Mouse (Mus musculus) intestine, embryonic 15.5 days (tissue): ENCODE results near the gene Wbp1l. TPM values are rescaled to one million over a fixed set of nuclear protein-coding genes. Genes with fewer than 3 reads are reported as not detected.

ENCODE experiments used
- ATAC-seq: fragments of 200-750 bp; cut with Nextera tagmentation; 2 replicates; pipeline ENCODE4 v1.8.0; 2017; ENCODE audit warnings: moderate TSS enrichment, moderate library complexity
- H3K27ac ChIP-seq: fragments of 300-500 bp; sonication (generic); 2 replicates; pipeline ENCODE4 v1.5.1; 2015; ENCODE audit warnings: mild to moderate bottlenecking, inconsistent platforms
- H3K27me3 ChIP-seq: fragments of 300-500 bp; sonication (generic); replicated peaks from 2 replicates; pipeline ENCODE4 v1.6.1; 2015; ENCODE audit warnings: inconsistent platforms
- H3K36me3 ChIP-seq: fragments of 300-500 bp; sonication (generic); 2 replicates; pipeline ENCODE4 v1.6.1; 2015; ENCODE audit warnings: inconsistent platforms
- H3K4me1 ChIP-seq: fragments of 300-500 bp; sonication (generic); replicated peaks from 2 replicates; pipeline ENCODE4 v1.6.1; 2015; ENCODE audit warnings: inconsistent platforms
- H3K4me2 ChIP-seq: fragments of 300-500 bp; sonication (generic); replicated peaks from 2 replicates; pipeline ENCODE4 v1.6.1; 2015; ENCODE audit warnings: mild to moderate bottlenecking, inconsistent platforms
- H3K4me3 ChIP-seq: fragments of 300-500 bp; sonication (generic); replicated peaks from 2 replicates; pipeline ENCODE4 v1.5.1; 2015; ENCODE audit warnings: inconsistent platforms
- H3K9ac ChIP-seq: fragments of 300-500 bp; sonication (generic); 2 replicates; pipeline ENCODE4 v1.6.1; 2015; ENCODE audit warnings: inconsistent platforms
- H3K9me3 ChIP-seq: fragments of 300-500 bp; sonication (generic); 2 replicates; pipeline ENCODE4 v1.6.1; 2016; ENCODE audit warnings: inconsistent platforms
- WGBS: fragments of 180-500 bp; shearing (Covaris S2); methylation state at CpG from one replicate; pipeline ENCODE4 v1.1.7; 2015; 5-methylcytosine and 5-hydroxymethylcytosine counted together
- polyA plus RNA-seq: library from polyadenylated mRNA; unstranded; fragments of >200 nt; fragmentation: Nextera tagmentation; extraction: Ambion mirVana; gene quantifications from 2 replicates; pipeline ENCODE4 v1.2.1, GENCODE M21; 2015

Wbp1l gene
- polyA plus RNA-seq, 1 experiment from 2014 or later = 39.5 TPM

GRCm38 (mm10) chr19:46572548-46572947, 26.3 kb upstream of the Wbp1l start:
- H3K27ac ChIP-seq = peak overlapping the region; percentile 59
- H3K4me2 ChIP-seq = peak overlapping the region; percentile 78
- no peaks in the 10 kb centered on the region for H3K36me3 ChIP-seq
- 1% methylated on average over 17 of the region's 17 CpGs for WGBS
- H3K4me1 ChIP-seq = peaks cover 10% of the 10 kb centered on the region; the same call in 1 of the 2 replicates
- no peaks in the 10 kb centered on the region for H3K9me3 ChIP-seq
- H3K4me3 ChIP-seq = peak overlapping the region; percentile 84
- H3K27me3 ChIP-seq = no peaks in the 10 kb centered on the region
- ATAC-seq = no peak; the same call in 1 of the 2 replicates
- peak overlapping the region; percentile 67 for H3K9ac ChIP-seq

DNA sequence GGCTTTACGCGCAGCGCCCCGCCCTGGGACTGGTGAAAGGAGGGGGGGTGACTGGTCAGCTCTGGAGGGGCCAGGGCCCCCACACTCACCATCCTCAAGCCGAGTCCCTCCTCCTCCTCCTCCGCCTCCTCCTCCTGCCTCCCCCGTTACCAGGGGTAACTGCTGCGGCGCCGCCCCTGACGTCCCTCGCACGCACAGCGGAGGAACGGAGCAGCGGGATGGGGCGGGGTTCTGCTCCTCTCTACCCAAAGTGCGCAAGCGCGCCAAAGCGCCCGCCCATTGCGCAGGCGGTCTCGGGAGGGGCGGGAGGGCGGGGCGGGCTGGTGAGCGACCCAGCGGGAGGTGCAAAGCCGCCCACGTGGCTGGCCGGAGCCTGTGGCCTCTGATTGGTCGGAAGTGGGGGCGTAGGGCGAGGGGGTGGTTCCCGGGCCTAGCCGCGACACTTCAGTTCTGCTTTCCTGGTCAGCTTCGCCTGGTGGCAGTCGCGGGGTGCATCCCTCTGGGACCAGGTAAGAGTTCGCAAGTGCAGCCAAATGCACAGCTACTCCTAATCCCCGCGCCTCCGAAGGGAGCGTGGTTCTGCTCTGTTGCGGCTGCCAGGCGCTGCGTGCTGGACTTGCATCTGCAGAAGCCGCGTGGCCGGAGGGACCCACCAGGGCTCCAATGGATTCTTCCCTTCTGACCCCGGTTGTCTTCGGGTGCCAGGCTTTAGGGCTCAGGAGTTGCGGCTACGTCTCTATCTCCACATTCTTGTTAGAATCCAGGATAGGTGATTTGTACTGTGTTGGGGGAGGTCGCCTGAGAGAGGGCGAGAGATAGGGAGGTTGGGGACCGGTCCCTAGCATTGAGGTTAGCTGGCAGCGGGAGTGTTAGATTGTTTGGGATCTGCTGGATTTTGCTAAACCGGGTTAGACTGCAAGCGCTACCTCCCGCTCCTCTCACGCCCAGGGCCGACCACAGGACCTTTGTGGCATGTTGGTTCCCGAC, 25.6 kb upstream of the Wbp1l start, which contains the start of the genes Arl3 and Sfxn2:
Gene Arl3 (minus strand): TSS at position 248 of the 987 bp plus-strand sequence.
Gene Sfxn2 (plus strand): TSS at position 415 of the 987 bp plus-strand sequence.
- Histone ChIP-seq H3K4me3 (peak within 1 kb of the TSS; percentile 84), H3K27me3 (no peaks in the 10 kb centered on the region), H3K27ac (peak within 1 kb of the TSS; percentile 80), H3K4me2 (peak within 1 kb of the TSS; percentile 86), H3K4me1 (peaks cover 10% of the 10 kb centered on the region; the same call in 1 of the 2 replicates), H3K9ac (peak within 1 kb of the TSS; percentile 77), H3K9me3 (no peaks in the 10 kb centered on the region), H3K36me3 (no peaks in the 10 kb centered on the region)
- WGBS = under 1% methylated on average over 64 of the region's 67 CpGs
- peak; percentile 97 for ATAC-seq

GRCm38 (mm10) chr19:46573990-46574389, 24.9 kb upstream of the Wbp1l start:
- Histone ChIP-seq H3K36me3 (no peaks in the 10 kb centered on the region), H3K9ac (peak overlapping the region; percentile 77; the same call in 1 of the 2 replicates), H3K27ac (no peak overlapping the region), H3K4me1 (peaks cover 10% of the 10 kb centered on the region; the same call in 1 of the 2 replicates), H3K27me3 (no peaks in the 10 kb centered on the region), H3K4me3 (peak overlapping the region; percentile 84), H3K9me3 (no peaks in the 10 kb centered on the region), H3K4me2 (peak overlapping the region; percentile 86)
- no peak for ATAC-seq
- WGBS = 39% methylated on average over 6 of the region's 6 CpGs

DNA sequence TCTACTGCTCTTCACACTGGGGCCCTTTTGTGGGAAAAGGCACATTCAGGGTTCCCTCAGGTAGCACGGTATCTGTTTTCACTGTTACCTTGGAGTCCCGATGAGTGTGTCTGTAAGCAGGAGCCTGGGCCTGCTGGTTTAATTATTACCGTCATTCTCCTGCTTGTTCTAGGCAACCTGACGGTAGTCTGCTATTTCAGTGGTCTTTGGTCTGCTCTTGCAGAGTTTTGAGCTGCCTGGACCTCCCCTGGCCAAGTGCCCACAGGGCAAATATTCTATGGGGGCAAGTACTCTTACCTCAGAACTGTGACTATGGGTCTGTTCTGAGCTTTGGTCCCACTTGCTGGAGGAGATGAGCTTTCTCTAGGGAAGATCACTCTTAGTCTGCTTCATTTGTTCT, 23.7 kb upstream of the Wbp1l start:
- no peak overlapping the region for H3K4me3 ChIP-seq
- 0 out of 2 replicates have a peak overlapping the region, but pooled peaks have one; percentile 48 for H3K27ac ChIP-seq
- H3K4me1 ChIP-seq = peaks cover 10% of the 10 kb centered on the region; the same call in 1 of the 2 replicates
- H3K9ac ChIP-seq = no peak overlapping the region
- H3K9me3 ChIP-seq = no peaks in the 10 kb centered on the region
- 0 out of 2 replicates have a peak, but pooled peaks have one; percentile 3 for ATAC-seq
- H3K36me3 ChIP-seq = no peaks in the 10 kb centered on the region
- no peaks in the 10 kb centered on the region for H3K27me3 ChIP-seq
- WGBS = 60% methylated on average over 4 of the region's 4 CpGs
- H3K4me2 ChIP-seq = no peak overlapping the region

DNA sequence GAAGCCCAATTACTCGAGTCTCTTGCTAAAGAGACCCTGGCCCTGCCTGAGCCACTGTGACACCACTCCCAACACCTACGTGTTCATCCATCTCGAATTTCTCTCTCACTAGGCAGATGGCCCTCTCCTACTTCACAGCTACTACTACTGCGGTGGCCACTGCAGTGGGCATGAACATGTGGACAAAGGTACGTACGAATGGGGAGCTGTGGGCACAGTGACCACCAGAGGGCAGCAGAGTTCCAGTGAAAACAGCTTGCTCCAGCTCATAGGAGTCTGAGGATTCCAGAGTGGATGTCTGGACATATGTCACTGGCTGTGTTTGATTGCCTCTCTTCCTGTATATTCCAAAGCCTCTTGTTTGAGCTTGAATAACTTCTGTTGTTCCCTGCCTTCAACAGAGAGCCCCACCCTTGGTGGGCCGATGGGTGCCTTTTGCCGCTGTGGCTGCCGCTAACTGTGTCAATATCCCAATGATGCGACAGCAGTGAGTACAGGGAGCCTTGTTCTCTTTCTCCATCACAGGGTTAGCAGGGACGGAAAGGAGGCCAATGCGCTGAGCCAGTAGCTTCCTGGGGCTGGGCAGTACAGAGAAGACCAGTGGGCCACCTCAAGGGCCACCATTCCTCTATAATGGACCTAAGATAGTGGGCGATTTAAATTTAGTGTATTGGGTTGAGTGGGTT, 10.9 kb upstream of the Wbp1l start:
- Histone ChIP-seq H3K9ac (no peak overlapping the region), H3K4me3 (no peak overlapping the region), H3K9me3 (no peaks in the 10 kb centered on the region), H3K27me3 (no peaks in the 10 kb centered on the region), H3K36me3 (peaks cover 11% of the 10 kb centered on the region; the same call in 1 of the 2 replicates), H3K4me1 (no peaks in the 10 kb centered on the region), H3K4me2 (no peak overlapping the region), H3K27ac (no peak overlapping the region)
- peak; percentile 82 for ATAC-seq
- WGBS = 57% methylated on average over 13 of the region's 13 CpGs

DNA sequence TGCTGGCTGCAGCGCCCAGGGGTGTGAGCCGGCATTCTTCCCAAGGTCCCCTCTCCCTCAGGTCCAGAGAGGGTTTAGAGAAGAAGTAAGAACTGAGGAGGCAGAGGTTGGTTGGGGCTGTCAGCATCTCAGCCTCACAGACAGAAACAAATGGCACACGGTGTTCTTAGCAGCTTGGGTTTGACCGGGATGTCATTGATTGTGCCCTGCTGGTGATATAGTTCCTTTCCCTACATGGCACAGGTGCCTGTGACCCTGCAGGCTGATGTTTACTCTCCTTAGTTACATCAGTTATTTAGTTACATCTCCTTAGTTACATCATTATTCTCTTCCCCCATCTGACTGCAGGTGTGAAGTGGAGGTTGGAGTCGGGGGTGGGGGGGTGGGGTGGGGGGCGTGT, 7.3 kb upstream of the Wbp1l start:
- Histone ChIP-seq H3K36me3 (peaks cover 15% of the 10 kb centered on the region), H3K4me1 (no peaks in the 10 kb centered on the region), H3K4me2 (no peak overlapping the region), H3K9ac (no peak overlapping the region), H3K27ac (no peak overlapping the region), H3K27me3 (no peaks in the 10 kb centered on the region), H3K9me3 (no peaks in the 10 kb centered on the region), H3K4me3 (no peak overlapping the region)
- no peak for ATAC-seq
- WGBS = 82% methylated on average over 6 of the region's 6 CpGs

- H3K4me1 ChIP-seq = no peaks in the 10 kb centered on the region
- 93% methylated on average over 9 of the region's 9 CpGs for WGBS
- no peaks in the 10 kb centered on the region for H3K27me3 ChIP-seq
These were observed 6.0 kb upstream of the Wbp1l start for GRCm38 (mm10) chr19:46592751-46593439.

GRCm38 (mm10) chr19:46598187-46598586, 697 bp upstream of the Wbp1l start:
- 81% methylated on average over 4 of the region's 4 CpGs for WGBS
- no peak for ATAC-seq
- Histone ChIP-seq H3K4me1 (peaks cover 7% of the 10 kb centered on the region), H3K27me3 (no peaks in the 10 kb centered on the region), H3K4me2 (peak overlapping the region; percentile 26), H3K9me3 (no peaks in the 10 kb centered on the region), H3K27ac (no peak overlapping the region), H3K4me3 (peak overlapping the region; percentile 98; the same call in 1 of the 2 replicates), H3K36me3 (peaks cover 5% of the 10 kb centered on the region; the same call in 1 of the 2 replicates), H3K9ac (no peak overlapping the region)

More at GRCm38 (mm10) chr19:46592751-46593439, 6.0 kb upstream of the Wbp1l start:
- Histone ChIP-seq H3K9ac (no peak overlapping the region), H3K9me3 (no peaks in the 10 kb centered on the region), H3K36me3 (peaks cover 15% of the 10 kb centered on the region), H3K4me2 (no peak overlapping the region), H3K27ac (no peak overlapping the region), H3K4me3 (no peak overlapping the region)
- no peak for ATAC-seq

- peak overlapping the region; percentile 73 for H3K27ac ChIP-seq
- peaks cover 7% of the 10 kb centered on the region for H3K4me1 ChIP-seq
- H3K4me2 ChIP-seq = peak overlapping the region; percentile 82
- peak overlapping the region; percentile 89 for H3K9ac ChIP-seq
- H3K9me3 ChIP-seq = no peaks in the 10 kb centered on the region
- peak; percentile 26 for ATAC-seq
- H3K4me3 ChIP-seq = peak overlapping the region; percentile 98
- WGBS = 14% methylated on average over 22 of the region's 22 CpGs
- peaks cover under 1% of the 10 kb centered on the region; the same call in 1 of the 2 replicates for H3K36me3 ChIP-seq
- no peaks in the 10 kb centered on the region for H3K27me3 ChIP-seq
These were observed 732 bp downstream of the Wbp1l start for GRCm38 (mm10) chr19:46599375-46600256.

GRCm38 (mm10) chr19:46600371-46600770, 1.5 kb downstream of the Wbp1l start:
- Histone ChIP-seq H3K9ac (no peak overlapping the region), H3K4me2 (peak overlapping the region; percentile 82), H3K36me3 (no peaks in the 10 kb centered on the region), H3K9me3 (no peaks in the 10 kb centered on the region), H3K27me3 (no peaks in the 10 kb centered on the region), H3K4me1 (peaks cover 7% of the 10 kb centered on the region), H3K4me3 (no peak overlapping the region), H3K27ac (no peak overlapping the region)
- ATAC-seq = no peak
- WGBS = 70% methylated on average over 4 of the region's 4 CpGs

DNA sequence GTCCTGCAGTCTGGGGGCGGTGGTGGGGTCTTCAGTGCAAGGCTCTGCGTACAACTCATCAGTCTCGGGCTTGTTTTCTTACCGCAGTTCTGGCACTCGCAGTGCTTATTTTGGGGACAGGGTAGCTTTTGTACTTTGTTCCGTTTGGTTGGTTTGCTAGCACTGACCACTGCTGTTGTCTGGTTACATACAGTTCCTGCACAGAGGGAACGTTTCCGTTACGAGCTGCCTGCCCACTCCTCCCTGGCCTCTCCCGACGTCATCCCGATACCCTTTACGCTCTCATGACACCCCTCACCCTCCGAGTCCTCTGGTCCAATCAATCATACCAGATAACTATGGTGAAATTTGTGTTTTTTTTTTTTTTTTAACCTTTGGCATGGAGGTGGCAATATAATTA, 2.6 kb downstream of the Wbp1l start:
- H3K27ac ChIP-seq = no peak overlapping the region
- ATAC-seq = no peak
- H3K4me3 ChIP-seq = no peak overlapping the region

More for the DNA sequence above, 2.6 kb downstream of the Wbp1l start:
- peaks cover 7% of the 10 kb centered on the region for H3K4me1 ChIP-seq
- H3K9me3 ChIP-seq = no peaks in the 10 kb centered on the region
- WGBS = 78% methylated on average over 14 of the region's 14 CpGs
- H3K4me2 ChIP-seq = no peak overlapping the region
- H3K27me3 ChIP-seq = no peaks in the 10 kb centered on the region
- no peak overlapping the region for H3K9ac ChIP-seq
- 0 out of 2 replicates have a peak, but pooled peaks cover 3% of the 10 kb centered on the region for H3K36me3 ChIP-seq
